Mouse (Mus musculus): ENCODE measurements around the gene Rab44. TPM values are rescaled to one million over a fixed set of nuclear protein-coding genes. Genes with fewer than 3 reads are reported as not detected.

Rab44 gene
- total and polyA plus RNA-seq, 3 experiments = 0.23 to 0.70 TPM; not detected in 1

GRCm38 (mm10) chr17:29155355-29156135, 41.6 kb downstream of the Rab44 start:
- WGBS = 88% methylated on average over 12 of the region's 12 CpGs

GRCm38 (mm10) chr17:29156396-29156795, 42.5 kb downstream of the Rab44 start:
- intact Hi-C loops (cut with DNase I) = no loop called here
- H3K4me1 ChIP-seq (ENCODE audit: control insufficient read depth, insufficient read depth, low read length) = peaks cover 4% of the 10 kb centered on the region; the same call in 1 of the 2 replicates
- WGBS = 80% methylated on average over 16 of the region's 16 CpGs
- no peak overlapping the region for H3K9ac ChIP-seq (ENCODE audit: low read depth, low read length)
- H3K36me3 ChIP-seq (ENCODE audit: control insufficient read depth, insufficient read depth, low read length) = no peaks in the 10 kb centered on the region
- no peak for DNase-seq
- no peak overlapping the region for H3K27ac ChIP-seq
- no peaks in the 10 kb centered on the region for H3K27me3 ChIP-seq (ENCODE audit: control insufficient read depth, insufficient read depth, low read length)
- TF ChIP-seq CTCF (IDR thresholded peaks at IDR 0.05) (no peak), EP300 (IDR thresholded peaks at IDR 0.05; ENCODE audit: insufficient read depth, low read depth, low read length) (no peak), POLR2A (IDR thresholded peaks at IDR 0.05; ENCODE audit: insufficient read depth, low read depth, low read length) (no peak)
- no peaks in the 10 kb centered on the region for H3K79me2 ChIP-seq (replicated peaks; ENCODE audit: control insufficient read depth, insufficient read depth, low read length)
- no peak overlapping the region for H3K4me3 ChIP-seq

More at GRCm38 (mm10) chr17:29155355-29156135, 41.6 kb downstream of the Rab44 start:
- DNase-seq = no peak
- TF ChIP-seq CTCF (IDR thresholded peaks at IDR 0.05) (no peak), POLR2A (IDR thresholded peaks at IDR 0.05; ENCODE audit: insufficient read depth, low read depth, low read length) (no peak)
- intact Hi-C loops (cut with DNase I) = no loop called here
- no peaks in the 10 kb centered on the region for H3K27me3 ChIP-seq (ENCODE audit: control insufficient read depth, insufficient read depth, low read length)
- no peak overlapping the region for H3K27ac ChIP-seq
- no peaks in the 10 kb centered on the region for H3K36me3 ChIP-seq (ENCODE audit: control insufficient read depth, insufficient read depth, low read length)
- no peak overlapping the region for H3K4me3 ChIP-seq
- peaks cover 4% of the 10 kb centered on the region; the same call in 1 of the 2 replicates for H3K4me1 ChIP-seq (ENCODE audit: control insufficient read depth, insufficient read depth, low read length)
- H3K9ac ChIP-seq (ENCODE audit: low read depth, low read length) = no peak overlapping the region
- no peaks in the 10 kb centered on the region for H3K79me2 ChIP-seq (replicated peaks; ENCODE audit: control insufficient read depth, insufficient read depth, low read length)

- Histone ChIP-seq H3K9ac (ENCODE audit: low read depth, low read length) (no peak overlapping the region), H3K4me1 (ENCODE audit: control insufficient read depth, insufficient read depth, low read length) (peaks cover 4% of the 10 kb centered on the region; the same call in 1 of the 2 replicates), H3K27me3 (ENCODE audit: control insufficient read depth, insufficient read depth, low read length) (no peaks in the 10 kb centered on the region), H3K79me2 (replicated peaks; ENCODE audit: control insufficient read depth, insufficient read depth, low read length) (no peaks in the 10 kb centered on the region), H3K4me3 (no peak overlapping the region), H3K36me3 (ENCODE audit: control insufficient read depth, insufficient read depth, low read length) (no peaks in the 10 kb centered on the region), H3K27ac (no peak overlapping the region)
- intact Hi-C loops (cut with DNase I) = no loop called here
- WGBS = 54% methylated on average over 8 of the region's 8 CpGs
- no peak for DNase-seq
- no peak for TF ChIP-seq CTCF (IDR thresholded peaks at IDR 0.05)
- no peak for TF ChIP-seq POLR2A (IDR thresholded peaks at IDR 0.05; ENCODE audit: insufficient read depth, low read depth, low read length)
- no peak for TF ChIP-seq EP300 (IDR thresholded peaks at IDR 0.05; ENCODE audit: insufficient read depth, low read depth, low read length)
Observed at GRCm38 (mm10) chr17:29156866-29157265, 42.9 kb downstream of the Rab44 start.

- no peak overlapping the region for H3K27ac ChIP-seq
- H3K79me2 ChIP-seq (replicated peaks; ENCODE audit: control insufficient read depth, insufficient read depth, low read length) = no peaks in the 10 kb centered on the region
- no peaks in the 10 kb centered on the region for H3K27me3 ChIP-seq (ENCODE audit: control insufficient read depth, insufficient read depth, low read length)
- no peak for DNase-seq
- intact Hi-C loops (cut with DNase I) = no loop called here
- H3K4me1 ChIP-seq (ENCODE audit: control insufficient read depth, insufficient read depth, low read length) = peaks cover 4% of the 10 kb centered on the region; the same call in 1 of the 2 replicates
- 92% methylated on average over 15 of the region's 15 CpGs for WGBS
- TF ChIP-seq CTCF (IDR thresholded peaks at IDR 0.05) (no peak), POLR2A (IDR thresholded peaks at IDR 0.05; ENCODE audit: insufficient read depth, low read depth, low read length) (no peak), EP300 (IDR thresholded peaks at IDR 0.05; ENCODE audit: insufficient read depth, low read depth, low read length) (no peak)
- H3K9ac ChIP-seq (ENCODE audit: low read depth, low read length) = no peak overlapping the region
- no peak overlapping the region for H3K4me3 ChIP-seq
- no peaks in the 10 kb centered on the region for H3K36me3 ChIP-seq (ENCODE audit: control insufficient read depth, insufficient read depth, low read length)
Observed at GRCm38 (mm10) chr17:29158899-29159298, 45.0 kb downstream of the Rab44 start.

GRCm38 (mm10) chr17:29159320-29159719, 45.4 kb downstream of the Rab44 start:
- Histone ChIP-seq H3K4me1 (ENCODE audit: control insufficient read depth, insufficient read depth, low read length) (peaks cover 4% of the 10 kb centered on the region), H3K79me2 (replicated peaks; ENCODE audit: control insufficient read depth, insufficient read depth, low read length) (no peaks in the 10 kb centered on the region), H3K9ac (ENCODE audit: low read depth, low read length) (no peak overlapping the region), H3K4me3 (no peak overlapping the region), H3K27me3 (ENCODE audit: control insufficient read depth, insufficient read depth, low read length) (no peaks in the 10 kb centered on the region), H3K36me3 (ENCODE audit: control insufficient read depth, insufficient read depth, low read length) (no peaks in the 10 kb centered on the region), H3K27ac (no peak overlapping the region)
- intact Hi-C loops (cut with DNase I) = no loop called here
- DNase-seq = no peak
- no peak for TF ChIP-seq POLR2A (IDR thresholded peaks at IDR 0.05; ENCODE audit: insufficient read depth, low read depth, low read length)
- no peak for TF ChIP-seq CTCF (IDR thresholded peaks at IDR 0.05)
- no peak for TF ChIP-seq EP300 (IDR thresholded peaks at IDR 0.05; ENCODE audit: insufficient read depth, low read depth, low read length)
- WGBS = 87% methylated on average over 5 of the region's 5 CpGs

GRCm38 (mm10) chr17:29159743-29160455, 46.0 kb downstream of the Rab44 start:
- TF ChIP-seq POLR2A (IDR thresholded peaks at IDR 0.05; ENCODE audit: insufficient read depth, low read depth, low read length) = no peak
- TF ChIP-seq CTCF (IDR thresholded peaks at IDR 0.05) = no peak
- no peak for TF ChIP-seq EP300 (IDR thresholded peaks at IDR 0.05; ENCODE audit: insufficient read depth, low read depth, low read length)
- Histone ChIP-seq H3K79me2 (replicated peaks; ENCODE audit: control insufficient read depth, insufficient read depth, low read length) (no peaks in the 10 kb centered on the region), H3K27ac (no peak overlapping the region), H3K36me3 (ENCODE audit: control insufficient read depth, insufficient read depth, low read length) (no peaks in the 10 kb centered on the region), H3K4me3 (no peak overlapping the region), H3K9ac (ENCODE audit: low read depth, low read length) (no peak overlapping the region), H3K27me3 (ENCODE audit: control insufficient read depth, insufficient read depth, low read length) (no peaks in the 10 kb centered on the region), H3K4me1 (ENCODE audit: control insufficient read depth, insufficient read depth, low read length) (peaks cover 4% of the 10 kb centered on the region)
- intact Hi-C loops (cut with DNase I) = no loop called here
- no peak for DNase-seq
- WGBS = 89% methylated on average over 16 of the region's 16 CpGs
